Mouse (Mus musculus) E14TG2a.4 (cell line): ENCODE measurements around the gene Rnh1.

Source experiments
- CTCF ChIP-seq: conservative IDR thresholded peaks from 2 replicates; pipeline ENCODE4 v1.5.1; 2014; ENCODE audit warnings: low read length
- NANOG ChIP-seq: IDR thresholded peaks from 2 replicates; pipeline ENCODE4 v1.6.1; 2014; ENCODE audit warnings: borderline replicate concordance, low read length, mixed read lengths
- POU5F1 ChIP-seq: IDR thresholded peaks from 2 replicates; pipeline ENCODE4 v1.6.1; 2014; ENCODE audit warnings: low read length, borderline replicate concordance

DNA sequence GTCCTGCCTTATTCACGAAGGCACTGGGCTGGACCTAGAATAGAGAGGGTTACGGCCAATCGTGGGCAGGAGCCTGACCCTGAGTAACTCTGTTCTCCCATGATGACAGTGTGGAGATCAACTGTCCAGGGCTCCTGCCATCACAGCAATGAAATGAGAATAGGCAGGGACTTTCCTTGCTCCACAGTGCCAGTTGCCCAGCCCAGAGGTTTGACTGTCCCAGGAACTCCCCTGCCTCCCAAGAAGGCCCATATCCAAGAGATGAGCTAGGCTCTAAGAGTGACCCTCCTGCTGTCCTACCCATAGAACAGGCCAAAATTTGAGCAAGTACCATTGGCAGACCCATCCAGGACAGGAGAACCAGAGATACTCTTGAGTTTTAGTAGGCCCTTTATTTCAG is 16.1 kb upstream of the Rnh1 start:
- TF ChIP-seq CTCF (no peak), NANOG (no peak), POU5F1 (no peak)
